13 mouse cellular contexts compared by ENCODE assay signal in genomic region chr1:191235788-191236542, GRCm38 (mm10).
"Had no signal": no experiment of that assay in that cellular context is flagged by ENCODE, and none has a peak within 500 bp of the region (broad histone marks: within the 10 kb centered on the region; RNA-seq: fewer than 3 reads in every experiment).

No protein-coding gene starts in this region.

- H3K9me3 ChIP-seq: limb, embryonic 15.5 days; liver, embryonic 12.5 days; neural tube, embryonic 15.5 days had no signal

- H3K9ac ChIP-seq: limb, embryonic 15.5 days; liver, embryonic 12.5 days; lung, embryonic 14.5 days; neural tube, embryonic 15.5 days had no signal

- H3K4me1 ChIP-seq: limb, embryonic 15.5 days; liver, embryonic 12.5 days; midbrain, embryonic 10.5 days; neural tube, embryonic 15.5 days had no signal

- H3K4me3 ChIP-seq: limb, embryonic 15.5 days; liver, embryonic 12.5 days; midbrain, embryonic 10.5 days; myocyte; neural tube, embryonic 15.5 days had no signal

- H3K4me2 ChIP-seq: limb, embryonic 15.5 days; liver, embryonic 12.5 days; lung, embryonic 14.5 days; neural tube, embryonic 15.5 days had no signal

- DNase-seq: kidney, postnatal 14 days; lung, embryonic 14.5 days; lung, postnatal 10 days; lung, postnatal 4 days; midbrain, embryonic 14.5 days; right cerebral cortex, adult 18-20 months; right cerebral cortex, postnatal 25 days had no signal

- H3K36me3 ChIP-seq: limb, embryonic 15.5 days; liver, embryonic 12.5 days; midbrain, embryonic 10.5 days; neural tube, embryonic 15.5 days had no signal

- H3K27ac ChIP-seq: limb, embryonic 15.5 days; liver, embryonic 12.5 days; midbrain, embryonic 10.5 days; neural tube, embryonic 15.5 days; stomach, postnatal 0 days had no signal

- H3K27me3 ChIP-seq: limb, embryonic 15.5 days; liver, embryonic 12.5 days; neural tube, embryonic 15.5 days had no signal

- ATAC-seq: liver, embryonic 12.5 days had no signal
